Mouse (Mus musculus) heart, postnatal 0 days (tissue): ENCODE results near the gene Cadps. TPM values are rescaled to one million over a fixed set of nuclear protein-coding genes. Genes with fewer than 3 reads are reported as not detected.

Source experiments
- ATAC-seq: fragments of 200-750 bp; cut with Nextera tagmentation; 2 replicates; pipeline ENCODE4 v1.8.0; 2017; ENCODE audit warnings: low read depth, moderate number of reproducible peaks, moderate library complexity; ENCODE audit not compliant: insufficient read depth
- DNase-seq: peaks from one replicate; pipeline ENCODE4 v3.0.0-alpha.2; 2016; ENCODE audit warnings: low spot score
- H3K27ac ChIP-seq: fragments of 300-500 bp; sonication (generic); 2 replicates; pipeline ENCODE4 v1.5.1; 2014; ENCODE audit warnings: low read depth, mild to moderate bottlenecking
- H3K27me3 ChIP-seq: fragments of 300-500 bp; sonication (generic); 2 replicates; pipeline ENCODE4 v1.6.1; 2014; ENCODE audit warnings: low read length, mixed read lengths; ENCODE audit not compliant: control insufficient read depth, insufficient read depth
- H3K36me3 ChIP-seq: fragments of 300-500 bp; sonication (generic); replicated peaks from 2 replicates; pipeline ENCODE4 v1.6.1; 2014; ENCODE audit warnings: low read length, mixed read lengths; ENCODE audit not compliant: control insufficient read depth, insufficient read depth
- H3K4me1 ChIP-seq: fragments of 300-500 bp; sonication (generic); 2 replicates; pipeline ENCODE4 v1.6.1; 2014; ENCODE audit warnings: antibody characterized with exemption; ENCODE audit not compliant: control insufficient read depth, insufficient read depth
- H3K4me2 ChIP-seq: fragments of 300-500 bp; sonication (generic); 2 replicates; pipeline ENCODE4 v1.6.1; 2014; ENCODE audit warnings: low read depth, mild to moderate bottlenecking, low read length, moderate library complexity
- H3K4me3 ChIP-seq: fragments of 300-500 bp; sonication (generic); 2 replicates; pipeline ENCODE4 v1.5.1; 2014; ENCODE audit warnings: low read depth, low read length
- H3K9ac ChIP-seq: fragments of 300-500 bp; sonication (generic); replicated peaks from 2 replicates; pipeline ENCODE4 v1.6.1; 2014; ENCODE audit warnings: low read depth, low read length, mixed read lengths
- H3K9me3 ChIP-seq: fragments of 300-500 bp; sonication (generic); replicated peaks from 2 replicates; pipeline ENCODE4 v1.6.1; 2016; ENCODE audit warnings: low read length; ENCODE audit not compliant: control insufficient read depth
- CTCF ChIP-seq: IDR thresholded peaks from 2 replicates; pipeline ENCODE4 v1.5.1; 2016; ENCODE audit warnings: antibody characterized with exemption, control low read depth, low read depth
- EP300 ChIP-seq: IDR thresholded peaks from 2 replicates; pipeline ENCODE4 v1.6.1; 2016; ENCODE audit warnings: antibody characterized with exemption, low read depth
- WGBS: fragments of 180-500 bp; shearing (Covaris S2); extraction: QIAGEN DNeasy Blood & Tissue Kit; methylation state at CpG from one replicate; pipeline ENCODE4 v1.1.7; 2014; 5-methylcytosine and 5-hydroxymethylcytosine counted together
- polyA plus RNA-seq: library from polyadenylated mRNA; unstranded; fragments of >200 nt; fragmentation: Nextera tagmentation; extraction: Ambion mirVana; gene quantifications from 2 replicates; pipeline ENCODE4 v1.2.1, GENCODE M21; 2015
- total RNA-seq: library from RNA; depleted of rRNA; stranded (reverse); fragments of >200 nt; gene quantifications from 2 replicates; pipeline ENCODE4 v1.2.3, GENCODE M21; 2014; ENCODE audit warnings: low replicate concordance

Gene Cadps
- total and polyA plus RNA-seq, 2 experiments from 2014 or later: 0.03 to 5.2 TPM

GRCm38 (mm10) chr14:12560233-12560577, 262.7 kb downstream of the Cadps start:
- H3K9me3 ChIP-seq: no peaks in the 10 kb centered on the region
- DNase-seq (no peak), ATAC-seq (no peak)
- WGBS: 65% methylated on average over 1 of the region's 1 CpGs
- no peaks in the 10 kb centered on the region for H3K36me3 ChIP-seq
- TF ChIP-seq CTCF: no peak
- TF ChIP-seq EP300: no peak
- no peak overlapping the region for H3K27ac ChIP-seq
- H3K9ac ChIP-seq: no peak overlapping the region
- H3K4me3 ChIP-seq: no peak overlapping the region
- H3K4me2 ChIP-seq: no peak overlapping the region
- no peaks in the 10 kb centered on the region for H3K27me3 ChIP-seq
- no peaks in the 10 kb centered on the region for H3K4me1 ChIP-seq

- TF ChIP-seq EP300 (no peak), CTCF (no peak)
- DNase-seq: no peak
- WGBS: 75% methylated on average over 3 of the region's 3 CpGs
- ATAC-seq: no peak
- Histone ChIP-seq H3K27me3 (no peaks in the 10 kb centered on the region), H3K4me1 (no peaks in the 10 kb centered on the region), H3K27ac (no peak overlapping the region), H3K4me3 (no peak overlapping the region), H3K9ac (no peak overlapping the region), H3K4me2 (no peak overlapping the region), H3K9me3 (no peaks in the 10 kb centered on the region), H3K36me3 (no peaks in the 10 kb centered on the region)
Observed at GRCm38 (mm10) chr14:12559574-12560232, 263.2 kb downstream of the Cadps start.

- no peak for ATAC-seq
- Histone ChIP-seq H3K9me3 (no peaks in the 10 kb centered on the region), H3K27ac (no peak overlapping the region), H3K4me3 (no peak overlapping the region), H3K4me1 (no peaks in the 10 kb centered on the region), H3K4me2 (no peak overlapping the region), H3K36me3 (no peaks in the 10 kb centered on the region), H3K27me3 (no peaks in the 10 kb centered on the region), H3K9ac (no peak overlapping the region)
- TF ChIP-seq EP300 (no peak), CTCF (no peak)
- no peak for DNase-seq
- 70% methylated on average over 7 of the region's 7 CpGs for WGBS
Observed at GRCm38 (mm10) chr14:12558920-12559573, 263.8 kb downstream of the Cadps start.

GRCm38 (mm10) chr14:12554486-12554885, 268.4 kb downstream of the Cadps start:
- Histone ChIP-seq H3K27me3 (no peaks in the 10 kb centered on the region), H3K27ac (no peak overlapping the region), H3K36me3 (no peaks in the 10 kb centered on the region), H3K4me1 (no peaks in the 10 kb centered on the region), H3K9me3 (no peaks in the 10 kb centered on the region), H3K9ac (no peak overlapping the region), H3K4me2 (no peak overlapping the region), H3K4me3 (no peak overlapping the region)
- ATAC-seq: no peak
- TF ChIP-seq CTCF (no peak), EP300 (no peak)
- DNase-seq: no peak
- 37% methylated on average over 2 of the region's 2 CpGs for WGBS

- 43% methylated on average over 6 of the region's 6 CpGs for WGBS
- Histone ChIP-seq H3K4me1 (no peaks in the 10 kb centered on the region), H3K27me3 (no peaks in the 10 kb centered on the region), H3K9me3 (no peaks in the 10 kb centered on the region), H3K27ac (no peak overlapping the region), H3K4me2 (no peak overlapping the region), H3K4me3 (no peak overlapping the region), H3K36me3 (no peaks in the 10 kb centered on the region), H3K9ac (no peak overlapping the region)
- TF ChIP-seq CTCF: no peak
- no peak for TF ChIP-seq EP300
- ATAC-seq: no peak
- DNase-seq: no peak
Observed at GRCm38 (mm10) chr14:12551353-12551752, 271.5 kb downstream of the Cadps start.

GRCm38 (mm10) chr14:12550931-12551330, 271.9 kb downstream of the Cadps start:
- Histone ChIP-seq H3K4me2 (no peak overlapping the region), H3K27ac (no peak overlapping the region), H3K4me1 (no peaks in the 10 kb centered on the region), H3K27me3 (no peaks in the 10 kb centered on the region), H3K9ac (no peak overlapping the region), H3K36me3 (no peaks in the 10 kb centered on the region), H3K9me3 (no peaks in the 10 kb centered on the region), H3K4me3 (no peak overlapping the region)
- no peak for ATAC-seq
- no peak for DNase-seq
- TF ChIP-seq CTCF (no peak), EP300 (no peak)
- 41% methylated on average over 5 of the region's 5 CpGs for WGBS
